Mouse (Mus musculus) lung, postnatal 36 days (tissue): ENCODE data around the gene Maged2.
A peak's percentile ranks its signal among the peaks of the same experiment; 100 is the strongest.
"Not testable (repeated sequence)": the region's sequence is repeated elsewhere in the genome, so short reads cannot be mapped to it uniquely, and the experiment has no call there.

Experiments
- DNase-seq: peaks from one replicate; pipeline ENCODE4 v3.0.0; 2022; ENCODE audit warnings: mixed read lengths

Gene Maged2

GRCm38 (mm10) chrX:150814139-150814469 is at the start of gene Maged2:
TSS of gene Maged2 (minus strand) at chrX:150814345.
- DNase-seq, result no peak

GRCm38 (mm10) chrX:150848230-150848629 is 34.1 kb upstream of the Maged2 start:
- no peak for DNase-seq

- not testable (repeated sequence) for DNase-seq
These were observed 31.5 kb upstream of the Maged2 start for GRCm38 (mm10) chrX:150845480-150846205.

GRCm38 (mm10) chrX:150843257-150843656 is 29.1 kb upstream of the Maged2 start:
- not testable (repeated sequence) for DNase-seq

GRCm38 (mm10) chrX:150830297-150830696 is 16.2 kb upstream of the Maged2 start:
- no peak for DNase-seq

GRCm38 (mm10) chrX:150817278-150817677 is 3.1 kb upstream of the Maged2 start:
- no peak for DNase-seq

GRCm38 (mm10) chrX:150815601-150816000 is 1.5 kb upstream of the Maged2 start:
- no peak for DNase-seq

GRCm38 (mm10) chrX:150813464-150814138 is 544 bp downstream of the Maged2 start:
- peak; percentile 31 for DNase-seq

GRCm38 (mm10) chrX:150812787-150813298 is 1.3 kb downstream of the Maged2 start:
- DNase-seq, result peak; percentile 92

- not testable (repeated sequence) for DNase-seq
These were observed 13.2 kb downstream of the Maged2 start for GRCm38 (mm10) chrX:150800987-150801386.

GRCm38 (mm10) chrX:150798493-150799177 is 15.5 kb downstream of the Maged2 start:
- not testable (repeated sequence) for DNase-seq
